Mouse (Mus musculus) brown adipose tissue, adult 24 weeks (tissue): ENCODE measurements around the gene Shank2. TPM values are rescaled to one million over a fixed set of nuclear protein-coding genes. Genes with fewer than 3 reads are reported as not detected.
A peak's percentile ranks its signal among the peaks of the same experiment; 100 is the strongest.

Source experiments
- H3K27ac ChIP-seq: fragments of 200-500 bp; replicated peaks from 2 replicates; pipeline ENCODE4 v1.5.1; 2012; ENCODE audit warnings: low read depth, mild to moderate bottlenecking, low read length
- H3K4me1 ChIP-seq: fragments of 200-500 bp; 2 replicates; pipeline ENCODE4 v1.6.1; 2012; ENCODE audit warnings: low read length, mixed read lengths; ENCODE audit not compliant: control insufficient read depth, insufficient read depth, insufficient read length
- H3K4me3 ChIP-seq: fragments of 200-500 bp; 2 replicates; pipeline ENCODE4 v1.5.1; 2012; ENCODE audit warnings: low read depth, mild to moderate bottlenecking, low read length, moderate library complexity; ENCODE audit not compliant: insufficient read depth
- polyA plus RNA-seq: library from polyadenylated mRNA; stranded (reverse); fragments of >200 nt; gene quantifications from 2 replicates; pipeline ENCODE4 v1.2.4, GENCODE M21; 2012; ENCODE audit not compliant: missing spikeins, insufficient read depth, insufficient read length

The Shank2 gene
- polyA plus RNA-seq, 1 experiment = not detected

DNA sequence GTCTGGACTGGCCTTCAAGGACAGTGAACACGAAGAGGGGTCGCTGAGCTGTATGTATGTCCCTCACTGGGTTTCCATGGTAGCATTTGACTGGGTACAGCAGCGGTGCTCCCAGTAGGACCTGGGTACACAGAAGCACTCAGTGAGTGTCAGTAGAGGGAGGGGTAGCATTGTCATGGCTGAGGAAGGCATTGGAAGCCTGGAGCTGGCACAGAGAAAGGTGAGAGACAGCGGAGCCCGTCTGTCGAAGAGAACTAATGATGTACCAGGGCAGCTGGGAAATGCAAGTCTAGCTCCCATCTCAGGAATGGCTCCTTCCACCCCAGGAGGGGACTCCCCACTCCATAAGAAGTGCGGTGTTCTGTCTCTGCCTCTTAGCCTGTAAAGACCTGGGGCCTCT, 256.1 kb downstream of the Shank2 start:
- Histone ChIP-seq H3K4me1 (no peaks in the 10 kb centered on the region), H3K4me3 (no peak overlapping the region), H3K27ac (no peak overlapping the region)

DNA sequence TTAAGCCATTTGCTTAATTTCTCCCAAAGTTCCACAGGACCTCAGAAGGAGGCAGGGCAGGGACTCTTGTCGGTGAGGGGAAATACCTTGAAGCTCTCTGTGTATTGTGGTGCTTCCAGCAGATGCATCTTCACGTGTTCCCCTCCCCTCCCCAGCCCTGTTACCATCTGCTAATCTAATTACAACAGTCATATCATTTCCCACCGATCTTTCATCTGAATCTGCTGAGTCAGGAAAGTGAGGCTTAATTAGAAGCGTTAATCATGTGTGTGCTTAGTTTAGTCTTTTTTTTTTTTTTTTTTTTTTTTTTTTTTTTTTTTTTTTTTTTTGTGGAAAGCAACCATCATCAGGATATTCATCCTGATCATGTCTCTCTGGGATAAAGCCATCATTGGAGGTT, 256.6 kb downstream of the Shank2 start:
- H3K27ac ChIP-seq = no peak overlapping the region
- no peak overlapping the region for H3K4me3 ChIP-seq
- H3K4me1 ChIP-seq = no peaks in the 10 kb centered on the region

GRCm38 (mm10) chr7:144262666-144263065, 260.9 kb downstream of the Shank2 start:
- Histone ChIP-seq H3K4me3 (no peak overlapping the region), H3K27ac (no peak overlapping the region), H3K4me1 (no peaks in the 10 kb centered on the region)

DNA sequence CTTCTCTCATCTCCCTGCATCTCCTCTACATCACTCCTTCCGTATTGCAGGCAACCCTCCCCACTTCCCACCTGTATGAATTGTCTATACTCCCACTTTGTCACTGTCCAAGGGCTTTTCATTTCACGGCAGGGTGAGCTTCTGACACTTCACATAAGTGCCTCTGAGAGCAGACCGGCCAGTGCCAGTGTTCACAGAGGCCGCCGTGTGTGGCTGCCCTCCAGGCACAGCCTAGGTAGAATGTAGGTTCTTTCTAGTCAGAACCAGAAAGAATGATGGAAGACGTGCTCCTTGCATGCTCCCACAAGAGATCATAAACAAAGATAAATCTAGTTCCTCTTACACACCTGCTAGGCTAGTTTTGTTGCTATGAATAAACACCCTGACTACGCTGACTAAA, 265.0 kb downstream of the Shank2 start:
- H3K27ac ChIP-seq = no peak overlapping the region
- no peak overlapping the region for H3K4me3 ChIP-seq
- H3K4me1 ChIP-seq = no peaks in the 10 kb centered on the region

GRCm38 (mm10) chr7:144268329-144268728, 266.6 kb downstream of the Shank2 start:
- H3K27ac ChIP-seq = no peak overlapping the region

GRCm38 (mm10) chr7:144268778-144269177, 267.1 kb downstream of the Shank2 start:
- no peak overlapping the region for H3K4me3 ChIP-seq
- no peak overlapping the region for H3K27ac ChIP-seq
- no peaks in the 10 kb centered on the region for H3K4me1 ChIP-seq

More at GRCm38 (mm10) chr7:144268329-144268728, 266.6 kb downstream of the Shank2 start:
- Histone ChIP-seq H3K4me1 (no peaks in the 10 kb centered on the region), H3K4me3 (no peak overlapping the region)

DNA sequence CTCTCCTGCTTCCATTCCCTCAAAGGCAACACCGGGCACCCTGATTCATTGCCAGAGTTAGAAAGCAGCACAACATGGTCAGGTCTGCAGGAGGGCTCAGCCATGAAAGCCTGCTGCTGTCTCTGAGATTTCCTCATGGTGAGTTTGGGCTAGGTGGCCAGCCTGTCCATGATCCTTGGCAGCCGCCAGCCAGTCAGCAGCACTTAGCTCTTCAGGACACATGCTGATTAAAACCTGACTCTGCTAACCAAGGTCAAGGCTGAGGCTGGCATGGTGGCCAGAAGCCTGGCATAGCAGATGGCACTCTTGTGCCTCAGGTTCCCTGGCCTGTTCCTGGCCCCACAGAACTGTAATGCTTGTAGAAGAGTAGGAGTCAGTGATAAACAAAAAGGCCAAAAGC, 269.3 kb downstream of the Shank2 start:
- no peak overlapping the region for H3K27ac ChIP-seq
- no peak overlapping the region for H3K4me3 ChIP-seq
- no peaks in the 10 kb centered on the region for H3K4me1 ChIP-seq

DNA sequence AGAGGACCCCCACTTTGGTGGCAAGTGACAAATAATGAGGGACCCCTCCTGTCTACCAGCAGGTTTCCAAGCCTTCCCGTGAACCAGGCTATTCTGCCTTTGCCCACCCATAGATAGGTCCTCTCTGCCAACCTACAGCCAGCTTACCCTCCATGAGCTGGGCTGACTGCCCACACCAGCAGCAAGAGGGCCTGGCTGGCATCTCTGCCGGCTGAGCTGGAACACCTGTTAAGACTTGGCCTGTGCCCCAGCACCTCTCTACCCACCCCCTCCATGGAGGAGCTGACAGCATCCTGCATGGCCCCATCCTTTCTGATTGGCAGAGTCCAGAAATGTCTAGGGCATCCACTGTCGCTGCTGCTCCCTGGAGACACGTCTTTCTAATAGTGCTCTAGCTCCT, 277.0 kb downstream of the Shank2 start:
- Histone ChIP-seq H3K27ac (no peak overlapping the region), H3K4me3 (no peak overlapping the region), H3K4me1 (no peaks in the 10 kb centered on the region)

- Histone ChIP-seq H3K27ac (no peak overlapping the region), H3K4me3 (peak overlapping the region; percentile 22; the same call in 1 of the 2 replicates), H3K4me1 (no peaks in the 10 kb centered on the region)
Measured at GRCm38 (mm10) chr7:144283701-144284100, 282.0 kb downstream of the Shank2 start.

DNA sequence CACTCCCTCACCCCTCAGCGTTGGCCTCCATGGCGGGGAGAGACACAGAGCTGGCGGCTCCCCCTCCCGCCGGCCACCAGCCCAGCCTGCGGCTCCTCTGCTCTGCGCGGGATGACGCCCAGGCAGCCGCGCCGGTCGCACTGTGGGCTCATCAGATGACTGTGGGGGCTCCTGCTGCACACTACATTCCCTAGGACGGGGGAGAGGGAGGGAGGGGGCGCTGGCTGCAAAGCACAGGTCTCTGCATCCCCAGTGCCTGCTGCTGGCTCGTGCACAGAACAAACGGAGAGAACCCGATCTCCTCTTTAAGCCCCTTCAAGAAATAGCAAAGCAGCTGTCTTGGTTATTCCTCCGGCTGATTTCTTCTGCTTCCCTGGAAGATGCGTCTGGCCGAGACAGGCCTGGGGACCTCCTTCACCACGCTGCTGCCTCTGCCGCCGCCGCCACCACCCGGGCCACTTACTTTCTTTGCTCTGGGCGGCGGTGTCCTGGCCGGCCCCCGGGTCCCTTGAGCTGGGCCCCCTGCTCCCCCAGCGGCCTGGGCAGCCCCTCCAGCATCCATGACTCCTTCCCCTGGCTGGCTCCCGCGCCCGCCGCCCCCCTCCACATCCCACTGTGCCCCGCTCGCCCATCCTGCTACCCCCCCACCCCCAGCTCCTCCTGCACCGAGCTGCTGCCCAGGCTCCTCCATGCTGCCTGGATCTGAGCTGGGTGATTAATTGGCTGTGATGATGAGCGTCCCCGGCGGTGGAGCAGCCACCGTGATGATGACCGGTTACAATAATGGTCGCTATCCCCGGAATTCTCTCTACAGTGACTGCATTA, 282.7 kb downstream of the Shank2 start:
- no peaks in the 10 kb centered on the region for H3K4me1 ChIP-seq
- peak overlapping the region; percentile 22 for H3K4me3 ChIP-seq
- H3K27ac ChIP-seq = no peak overlapping the region

DNA sequence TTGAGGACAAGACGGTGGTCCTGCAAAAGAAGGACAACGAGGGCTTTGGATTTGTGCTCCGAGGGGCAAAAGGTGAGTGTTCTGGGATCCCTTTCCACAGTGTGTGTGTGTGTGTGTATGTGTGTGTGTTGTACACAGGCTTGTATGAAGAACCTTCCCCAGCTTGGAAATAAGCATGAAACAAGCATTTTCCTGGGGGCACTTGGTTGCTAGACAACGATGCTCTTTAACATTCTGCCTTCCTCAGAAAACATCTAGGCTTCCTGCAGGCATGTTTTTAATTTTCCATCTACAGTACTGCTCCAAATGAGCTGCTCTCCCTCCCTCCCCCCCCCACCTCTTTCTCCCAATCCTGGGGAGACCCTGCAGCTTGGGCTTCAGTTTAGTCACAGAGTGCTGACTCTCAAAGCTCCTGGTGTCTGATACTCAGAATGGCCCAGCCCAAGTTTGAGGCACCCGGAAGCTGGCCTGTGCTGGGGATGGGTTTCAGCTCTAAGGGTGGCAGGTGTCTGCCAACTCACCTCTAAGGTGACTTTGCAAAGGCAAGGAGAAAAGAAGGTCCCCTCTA, 283.4 kb downstream of the Shank2 start:
- H3K4me3 ChIP-seq = no peak overlapping the region
- H3K4me1 ChIP-seq = no peaks in the 10 kb centered on the region
- H3K27ac ChIP-seq = no peak overlapping the region

DNA sequence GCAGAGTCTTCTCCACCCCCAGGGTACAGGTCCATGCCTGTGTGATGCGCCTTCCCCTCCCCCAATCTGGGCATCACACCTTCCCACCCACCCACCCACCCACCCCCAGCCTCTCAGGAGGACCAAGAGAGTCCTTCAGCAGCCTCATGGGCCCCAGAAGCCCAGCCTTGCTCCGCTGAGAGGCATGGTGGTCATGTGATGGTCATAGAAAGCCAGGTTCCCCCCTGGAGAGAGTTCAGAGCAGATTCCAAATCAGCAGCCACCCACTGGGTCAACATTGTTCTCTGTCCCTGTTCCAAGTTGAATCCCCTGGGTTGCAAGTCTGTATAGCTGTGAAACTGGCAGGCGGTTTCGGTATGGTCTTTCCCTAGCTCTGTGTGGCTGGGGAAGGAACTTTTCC, 284.2 kb downstream of the Shank2 start:
- no peak overlapping the region for H3K4me3 ChIP-seq
- H3K27ac ChIP-seq = no peak overlapping the region
- H3K4me1 ChIP-seq = no peaks in the 10 kb centered on the region

GRCm38 (mm10) chr7:144287991-144288390, 286.3 kb downstream of the Shank2 start:
- Histone ChIP-seq H3K4me3 (no peak overlapping the region), H3K4me1 (no peaks in the 10 kb centered on the region), H3K27ac (no peak overlapping the region)

GRCm38 (mm10) chr7:144291478-144291877, 289.8 kb downstream of the Shank2 start:
- Histone ChIP-seq H3K4me1 (no peaks in the 10 kb centered on the region), H3K27ac (no peak overlapping the region), H3K4me3 (no peak overlapping the region)

GRCm38 (mm10) chr7:144293611-144294010, 291.9 kb downstream of the Shank2 start:
- H3K4me1 ChIP-seq = no peaks in the 10 kb centered on the region
- no peak overlapping the region for H3K27ac ChIP-seq
- no peak overlapping the region for H3K4me3 ChIP-seq
